Mouse (Mus musculus) hindbrain, postnatal 0 days (tissue): Measurements from ENCODE around the gene Il10rb. TPM values are rescaled to one million over a fixed set of nuclear protein-coding genes. Genes with fewer than 3 reads are reported as not detected.

ENCODE experiments used
- ATAC-seq: fragments of 200-750 bp; cut with Nextera tagmentation; 2 replicates; pipeline ENCODE4 v1.8.0; 2017; ENCODE audit warnings: mild to moderate bottlenecking, moderate TSS enrichment, moderate library complexity
- DNase-seq: peaks from one replicate; pipeline ENCODE4 v3.0.0-alpha.2; 2015; ENCODE audit warnings: low spot score
- H3K27ac ChIP-seq: fragments of 300-500 bp; sonication (generic); 2 replicates; pipeline ENCODE4 v1.5.1; 2014; ENCODE audit warnings: mild to moderate bottlenecking
- H3K27me3 ChIP-seq: fragments of 300-500 bp; sonication (generic); 2 replicates; pipeline ENCODE4 v1.6.1; 2014; ENCODE audit warnings: low read length, mixed read lengths; ENCODE audit not compliant: insufficient read depth
- H3K36me3 ChIP-seq: fragments of 300-500 bp; sonication (generic); 2 replicates; pipeline ENCODE4 v1.6.1; 2014; ENCODE audit warnings: low read length, mixed read lengths; ENCODE audit not compliant: insufficient read depth
- H3K4me1 ChIP-seq: fragments of 300-500 bp; sonication (generic); 2 replicates; pipeline ENCODE4 v1.6.1; 2014; ENCODE audit warnings: antibody characterized with exemption, low read length, mixed read lengths; ENCODE audit not compliant: insufficient read depth
- H3K4me2 ChIP-seq: fragments of 300-500 bp; sonication (generic); 2 replicates; pipeline ENCODE4 v1.6.1; 2014; ENCODE audit warnings: low read depth, mild to moderate bottlenecking, low read length, moderate library complexity, mixed read lengths
- H3K4me3 ChIP-seq: fragments of 300-500 bp; sonication (generic); 2 replicates; pipeline ENCODE4 v1.5.1; 2014; ENCODE audit warnings: low read length
- H3K9ac ChIP-seq: fragments of 300-500 bp; sonication (generic); replicated peaks from 2 replicates; pipeline ENCODE4 v1.6.1; 2014; ENCODE audit warnings: mild to moderate bottlenecking, low read length, moderate library complexity, mixed read lengths
- H3K9me3 ChIP-seq: fragments of 300-500 bp; sonication (generic); 2 replicates; pipeline ENCODE4 v1.6.1; 2016; ENCODE audit warnings: low read length, mixed read lengths
- CTCF ChIP-seq: IDR thresholded peaks from 2 replicates; pipeline ENCODE4 v1.5.1; 2016; ENCODE audit warnings: antibody characterized with exemption, control low read depth, low read depth
- WGBS: fragments of 180-500 bp; shearing (Covaris S2); extraction: QIAGEN DNeasy Blood & Tissue Kit; methylation state at CpG from one replicate; pipeline ENCODE4 v1.1.7; 2014; 5-methylcytosine and 5-hydroxymethylcytosine counted together
- polyA plus RNA-seq: library from polyadenylated mRNA; unstranded; fragments of >200 nt; fragmentation: Nextera tagmentation; extraction: Ambion mirVana; gene quantifications from 2 replicates; pipeline ENCODE4 v1.2.1, GENCODE M21; 2015
- total RNA-seq: library from RNA; depleted of rRNA; stranded (reverse); fragments of >200 nt; gene quantifications from 2 replicates; pipeline ENCODE4 v1.2.3, GENCODE M21; 2014

Il10rb gene
- total and polyA plus RNA-seq, 2 experiments from 2014 or later, result 7.1 to 14.8 TPM

- ATAC-seq, result no peak
- H3K9me3 ChIP-seq, result no peaks in the 10 kb centered on the region
- no peaks in the 10 kb centered on the region for H3K27me3 ChIP-seq
- 94% methylated on average over 4 of the region's 4 CpGs for WGBS
- no peak overlapping the region for H3K4me2 ChIP-seq
- H3K36me3 ChIP-seq, result peaks cover 21% of the 10 kb centered on the region
- H3K4me3 ChIP-seq, result no peak overlapping the region
- DNase-seq, result peak; percentile 49
- TF ChIP-seq CTCF, result peak; percentile 63
- no peaks in the 10 kb centered on the region for H3K4me1 ChIP-seq
- no peak overlapping the region for H3K27ac ChIP-seq
- no peak overlapping the region for H3K9ac ChIP-seq
Observed at GRCm38 (mm10) chr16:91390100-91390499, 15.9 kb upstream of the Il10rb start.

- no peaks in the 10 kb centered on the region for H3K4me1 ChIP-seq
- no peak for ATAC-seq
- no peak within 1 kb of the TSS for H3K4me2 ChIP-seq
- H3K36me3 ChIP-seq, result peaks cover 21% of the 10 kb centered on the region
- TF ChIP-seq CTCF, result no peak
- no peaks in the 10 kb centered on the region for H3K27me3 ChIP-seq
- no peak for DNase-seq
- H3K9ac ChIP-seq, result no peak within 1 kb of the TSS
- no peaks in the 10 kb centered on the region for H3K9me3 ChIP-seq
- WGBS, result 80% methylated on average over 5 of the region's 5 CpGs
- no peak within 1 kb of the TSS for H3K4me3 ChIP-seq
- no peak within 1 kb of the TSS for H3K27ac ChIP-seq
Observed at GRCm38 (mm10) chr16:91391421-91391820, 14.5 kb upstream of the Il10rb start, which contains the start of gene Gm21970. Gene Gm21970 (plus strand): TSS chr16:91391721.

DNA sequence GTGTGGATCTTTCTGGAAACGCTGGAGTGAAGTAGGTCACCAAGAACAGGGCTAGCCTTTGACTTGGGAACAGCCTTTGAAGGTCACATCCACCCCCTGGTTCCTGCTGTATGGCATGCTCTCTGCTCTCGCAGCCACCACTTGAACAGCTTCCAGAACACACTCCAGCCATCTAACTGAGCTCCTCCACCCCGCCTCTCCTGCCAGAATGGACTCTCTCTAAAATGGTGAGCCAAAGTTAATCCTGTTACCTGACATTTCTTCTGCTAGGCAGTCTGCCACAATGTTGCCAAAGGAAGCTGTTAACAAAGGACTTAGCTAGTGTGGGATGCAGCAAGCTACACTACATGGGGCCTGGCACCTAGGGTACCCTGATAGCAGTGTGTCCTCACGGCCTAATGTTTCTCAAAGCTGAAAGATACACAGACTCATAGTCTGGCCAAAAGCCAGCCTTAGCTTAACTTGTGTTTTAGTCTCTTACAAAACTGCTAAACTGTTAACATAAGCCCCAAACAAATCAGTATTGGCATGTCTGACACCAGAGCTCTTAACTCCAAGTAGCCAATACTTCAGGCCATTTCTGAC lies 11.0 kb upstream of the Il10rb start:
- H3K9me3 ChIP-seq, result no peaks in the 10 kb centered on the region
- no peak overlapping the region for H3K27ac ChIP-seq
- H3K27me3 ChIP-seq, result no peaks in the 10 kb centered on the region
- 64% methylated on average over 4 of the region's 4 CpGs for WGBS
- no peak for ATAC-seq
- no peaks in the 10 kb centered on the region for H3K4me1 ChIP-seq
- H3K4me2 ChIP-seq, result no peak overlapping the region
- no peak for DNase-seq
- H3K4me3 ChIP-seq, result no peak overlapping the region
- peaks cover 11% of the 10 kb centered on the region for H3K36me3 ChIP-seq
- no peak for TF ChIP-seq CTCF
- no peak overlapping the region for H3K9ac ChIP-seq

- ATAC-seq (no peak), DNase-seq (no peak)
- Histone ChIP-seq H3K9ac (no peak overlapping the region), H3K9me3 (no peaks in the 10 kb centered on the region), H3K4me2 (no peak overlapping the region), H3K36me3 (peaks cover 11% of the 10 kb centered on the region), H3K4me1 (no peaks in the 10 kb centered on the region), H3K4me3 (no peak overlapping the region), H3K27ac (no peak overlapping the region), H3K27me3 (no peaks in the 10 kb centered on the region)
- WGBS, result 70% methylated on average over 8 of the region's 8 CpGs
- no peak for TF ChIP-seq CTCF
Observed at GRCm38 (mm10) chr16:91395633-91396392, 10.2 kb upstream of the Il10rb start.

- no peak overlapping the region for H3K4me2 ChIP-seq
- H3K9me3 ChIP-seq, result no peaks in the 10 kb centered on the region
- TF ChIP-seq CTCF, result no peak
- 84% methylated on average over 10 of the region's 10 CpGs for WGBS
- H3K27ac ChIP-seq, result no peak overlapping the region
- H3K9ac ChIP-seq, result no peak overlapping the region
- peaks cover 11% of the 10 kb centered on the region for H3K36me3 ChIP-seq
- H3K4me3 ChIP-seq, result no peak overlapping the region
- DNase-seq, result no peak
- no peaks in the 10 kb centered on the region for H3K27me3 ChIP-seq
- ATAC-seq, result no peak
- no peaks in the 10 kb centered on the region for H3K4me1 ChIP-seq
Observed at GRCm38 (mm10) chr16:91396844-91397537, 9.0 kb upstream of the Il10rb start.

DNA sequence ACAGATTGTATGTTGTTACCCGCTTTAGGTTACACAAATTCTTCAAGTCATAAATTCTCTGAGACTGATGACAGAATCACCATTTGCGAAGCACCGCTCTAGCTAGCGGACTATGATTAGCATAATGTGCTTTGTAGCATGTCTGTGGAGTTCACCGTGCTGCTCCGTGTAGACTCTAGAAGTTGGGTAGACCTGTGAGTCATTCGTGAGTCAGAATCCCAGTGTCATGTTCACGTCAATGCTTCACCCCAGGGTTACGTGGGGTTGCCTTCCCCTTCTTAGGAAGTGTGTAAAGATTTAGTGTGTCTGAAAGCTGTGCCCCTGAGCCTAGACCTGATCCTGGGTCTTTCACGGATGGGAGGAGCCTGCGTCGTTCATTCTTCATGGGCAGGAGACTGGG lies 7.9 kb upstream of the Il10rb start:
- Histone ChIP-seq H3K36me3 (peaks cover 2% of the 10 kb centered on the region), H3K9ac (no peak overlapping the region), H3K27me3 (no peaks in the 10 kb centered on the region), H3K27ac (no peak overlapping the region), H3K4me3 (no peak overlapping the region), H3K4me1 (no peaks in the 10 kb centered on the region), H3K4me2 (no peak overlapping the region), H3K9me3 (no peaks in the 10 kb centered on the region)
- no peak for DNase-seq
- TF ChIP-seq CTCF, result no peak
- no peak for ATAC-seq
- WGBS, result 89% methylated on average over 12 of the region's 12 CpGs
